Mouse (Mus musculus) kidney, embryonic 15.5 days (tissue): ENCODE data around the gene Dap. TPM values are rescaled to one million over a fixed set of nuclear protein-coding genes. Genes with fewer than 3 reads are reported as not detected.

Source experiments
- ATAC-seq: fragments of 200-750 bp; cut with Nextera tagmentation; replicated peaks from 2 replicates; pipeline ENCODE4 v1.8.0; 2017; ENCODE audit warnings: moderate TSS enrichment; ENCODE audit not compliant: low FRiP score
- H3K27ac ChIP-seq: fragments of 300-500 bp; sonication (generic); 2 replicates; pipeline ENCODE4 v1.5.1; 2015; ENCODE audit warnings: mild to moderate bottlenecking, inconsistent platforms
- H3K27me3 ChIP-seq: fragments of 300-500 bp; sonication (generic); 2 replicates; pipeline ENCODE4 v1.6.1; 2015; ENCODE audit warnings: inconsistent platforms
- H3K36me3 ChIP-seq: fragments of 300-500 bp; sonication (generic); 2 replicates; pipeline ENCODE4 v1.6.1; 2015; ENCODE audit warnings: inconsistent platforms
- H3K4me1 ChIP-seq: fragments of 300-500 bp; sonication (generic); 2 replicates; pipeline ENCODE4 v1.6.1; 2015; ENCODE audit warnings: inconsistent platforms
- H3K4me2 ChIP-seq: fragments of 300-500 bp; sonication (generic); 2 replicates; pipeline ENCODE4 v1.6.1; 2015; ENCODE audit warnings: moderate library complexity, mild to moderate bottlenecking, inconsistent platforms
- H3K4me3 ChIP-seq: fragments of 300-500 bp; sonication (generic); replicated peaks from 2 replicates; pipeline ENCODE4 v1.5.1; 2015; ENCODE audit warnings: mild to moderate bottlenecking, inconsistent platforms
- H3K9ac ChIP-seq: fragments of 300-500 bp; sonication (generic); 2 replicates; pipeline ENCODE4 v1.6.1; 2015; ENCODE audit warnings: mild to moderate bottlenecking, inconsistent platforms
- H3K9me3 ChIP-seq: fragments of 300-500 bp; sonication (generic); replicated peaks from 2 replicates; pipeline ENCODE4 v1.6.1; 2016; ENCODE audit warnings: inconsistent platforms
- whole genome bisulfite sequencing: fragments of 180-500 bp; shearing (Covaris S2); methylation state at CpG from one replicate; pipeline ENCODE4 v1.1.7; 2015; ENCODE audit warnings: mixed read lengths; 5-methylcytosine and 5-hydroxymethylcytosine counted together
- polyA plus RNA-seq: library from polyadenylated mRNA; unstranded; fragments of >200 nt; fragmentation: Nextera tagmentation; extraction: Ambion mirVana; gene quantifications from 2 replicates; pipeline ENCODE4 v1.2.1, GENCODE M21; 2015

The Dap gene
- polyA plus RNA-seq = 86.3 TPM in 2 replicates

DNA sequence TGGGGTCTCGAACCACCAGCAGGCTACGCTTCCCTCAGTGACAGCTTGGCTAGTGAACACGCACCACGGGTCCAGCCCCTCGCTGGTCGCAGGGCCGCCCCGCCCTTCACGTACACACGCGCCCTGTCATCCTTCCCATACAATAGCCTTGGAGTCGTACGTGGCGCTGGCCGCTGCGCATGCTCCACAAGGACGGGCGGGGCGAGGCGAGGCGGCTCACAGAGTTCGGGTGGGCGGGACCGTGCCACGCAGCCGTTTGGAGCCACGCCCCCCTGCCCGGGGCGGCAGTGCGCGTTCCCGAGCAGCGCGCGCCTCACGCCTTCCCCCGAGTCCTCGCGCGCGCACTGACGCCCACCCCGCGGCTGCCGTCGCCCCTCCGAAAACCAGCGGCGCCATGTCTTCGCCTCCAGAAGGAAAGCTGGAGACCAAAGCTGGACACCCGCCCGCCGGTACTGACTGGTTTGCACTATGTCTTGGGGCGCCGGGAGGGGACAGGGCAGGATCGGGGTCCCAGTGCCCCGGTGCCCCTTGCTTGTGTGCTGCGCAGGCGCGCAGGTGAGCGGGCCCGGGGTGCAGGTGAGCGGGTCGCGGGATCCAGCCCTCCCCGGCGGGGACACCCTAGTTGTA is at the start of gene Dap:
Dap (plus strand) TSS at position 180 of the 627 bp plus-strand sequence.
- no peaks in the 10 kb centered on the region for H3K36me3 ChIP-seq
- under 1% methylated on average over 64 of the region's 67 CpGs for WGBS
- H3K4me1 ChIP-seq = peaks cover 21% of the 10 kb centered on the region
- ATAC-seq = peak; percentile 99
- peak within 1 kb of the TSS; percentile 83 for H3K4me2 ChIP-seq
- peak within 1 kb of the TSS; percentile 83 for H3K9ac ChIP-seq
- peak within 1 kb of the TSS; percentile 91 for H3K27ac ChIP-seq
- H3K9me3 ChIP-seq = no peaks in the 10 kb centered on the region
- no peaks in the 10 kb centered on the region for H3K27me3 ChIP-seq
- H3K4me3 ChIP-seq = peak within 1 kb of the TSS; percentile 84

- H3K36me3 ChIP-seq = no peaks in the 10 kb centered on the region
- H3K9ac ChIP-seq = no peak overlapping the region
- no peak overlapping the region; the same call in 1 of the 2 replicates for H3K27ac ChIP-seq
- no peaks in the 10 kb centered on the region for H3K9me3 ChIP-seq
- H3K27me3 ChIP-seq = 0 out of 2 replicates have a peak, but pooled peaks cover 1% of the 10 kb centered on the region
- WGBS = 24% methylated on average over 8 of the region's 8 CpGs
- H3K4me3 ChIP-seq = no peak overlapping the region
- no peak for ATAC-seq
- no peaks in the 10 kb centered on the region for H3K4me1 ChIP-seq
- H3K4me2 ChIP-seq = peak overlapping the region; percentile 30; the same call in 1 of the 2 replicates
Observed at GRCm38 (mm10) chr15:31176566-31176965, 47.5 kb upstream of the Dap start.

GRCm38 (mm10) chr15:31184651-31185443 is 39.3 kb upstream of the Dap start:
- Histone ChIP-seq H3K36me3 (no peaks in the 10 kb centered on the region), H3K9me3 (no peaks in the 10 kb centered on the region), H3K27ac (no peak overlapping the region), H3K27me3 (no peaks in the 10 kb centered on the region), H3K4me3 (no peak overlapping the region), H3K9ac (no peak overlapping the region), H3K4me2 (no peak overlapping the region), H3K4me1 (0 out of 2 replicates have a peak, but pooled peaks cover 8% of the 10 kb centered on the region)
- WGBS = 36% methylated on average over 12 of the region's 12 CpGs
- no peak for ATAC-seq

DNA sequence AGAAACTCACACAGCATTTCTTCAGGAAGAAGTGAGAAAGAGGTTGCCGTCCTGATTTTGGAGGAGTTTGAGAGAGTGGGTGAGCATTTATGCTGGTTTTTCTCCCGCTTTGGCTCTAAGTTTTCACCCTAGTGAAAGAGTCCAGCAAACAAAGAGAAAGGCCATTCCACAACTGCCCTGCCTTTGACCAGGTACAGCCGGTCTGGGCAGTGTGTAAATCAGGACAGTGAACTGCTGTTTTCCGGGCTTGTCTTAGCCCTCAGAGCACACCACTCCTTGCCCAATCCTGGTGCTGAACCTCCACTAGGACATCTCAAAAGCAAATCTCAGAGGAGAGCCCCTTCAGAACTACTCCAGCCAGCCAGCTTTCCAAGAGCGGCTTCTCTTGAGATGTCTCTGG is 38.6 kb upstream of the Dap start:
- ATAC-seq = no peak
- no peak overlapping the region for H3K27ac ChIP-seq
- 75% methylated on average over 5 of the region's 5 CpGs for WGBS

DNA sequence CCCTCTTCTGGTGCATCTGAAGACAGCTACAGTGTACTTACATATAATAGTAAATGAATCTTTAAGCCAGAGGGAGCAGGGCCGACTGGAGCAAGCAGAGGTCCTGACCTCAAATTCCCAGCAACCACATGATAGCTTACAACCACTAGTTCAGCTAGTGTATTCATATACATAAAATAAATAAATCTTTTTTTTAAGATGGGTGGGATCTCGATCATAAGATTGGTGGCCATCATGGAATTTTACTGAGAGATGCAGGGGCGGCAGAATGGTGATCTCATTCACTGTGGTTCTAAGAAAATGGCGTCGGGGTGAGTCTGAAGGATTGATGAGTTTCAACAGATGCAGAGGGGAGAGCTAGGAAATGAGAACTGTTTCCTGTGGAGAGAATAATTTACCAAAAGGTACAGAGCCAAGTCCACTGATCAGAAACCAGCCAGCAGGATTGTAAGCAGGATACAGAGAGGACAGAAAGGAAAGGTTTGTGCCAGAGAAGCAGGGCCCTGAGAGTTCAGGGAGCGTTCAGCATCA is 37.7 kb upstream of the Dap start:
- H3K9ac ChIP-seq = no peak overlapping the region
- no peaks in the 10 kb centered on the region for H3K9me3 ChIP-seq
- 0 out of 2 replicates have a peak, but pooled peaks cover 8% of the 10 kb centered on the region for H3K4me1 ChIP-seq
- ATAC-seq = no peak
- H3K27ac ChIP-seq = no peak overlapping the region
- no peak overlapping the region for H3K4me3 ChIP-seq
- 58% methylated on average over 6 of the region's 6 CpGs for WGBS
- H3K36me3 ChIP-seq = no peaks in the 10 kb centered on the region
- H3K27me3 ChIP-seq = no peaks in the 10 kb centered on the region
- no peak overlapping the region for H3K4me2 ChIP-seq

More for the DNA sequence above, 38.6 kb upstream of the Dap start:
- no peaks in the 10 kb centered on the region for H3K9me3 ChIP-seq
- H3K4me3 ChIP-seq = no peak overlapping the region
- no peaks in the 10 kb centered on the region for H3K36me3 ChIP-seq
- 0 out of 2 replicates have a peak, but pooled peaks cover 8% of the 10 kb centered on the region for H3K4me1 ChIP-seq
- no peaks in the 10 kb centered on the region for H3K27me3 ChIP-seq
- H3K9ac ChIP-seq = no peak overlapping the region
- H3K4me2 ChIP-seq = no peak overlapping the region

GRCm38 (mm10) chr15:31192563-31192962 is 31.6 kb upstream of the Dap start:
- Histone ChIP-seq H3K4me3 (no peak overlapping the region), H3K9me3 (no peaks in the 10 kb centered on the region), H3K27me3 (no peaks in the 10 kb centered on the region), H3K9ac (no peak overlapping the region), H3K4me2 (no peak overlapping the region), H3K27ac (no peak overlapping the region), H3K36me3 (no peaks in the 10 kb centered on the region), H3K4me1 (no peaks in the 10 kb centered on the region)
- ATAC-seq = no peak
- 100% methylated on average over 1 of the region's 1 CpGs for WGBS

DNA sequence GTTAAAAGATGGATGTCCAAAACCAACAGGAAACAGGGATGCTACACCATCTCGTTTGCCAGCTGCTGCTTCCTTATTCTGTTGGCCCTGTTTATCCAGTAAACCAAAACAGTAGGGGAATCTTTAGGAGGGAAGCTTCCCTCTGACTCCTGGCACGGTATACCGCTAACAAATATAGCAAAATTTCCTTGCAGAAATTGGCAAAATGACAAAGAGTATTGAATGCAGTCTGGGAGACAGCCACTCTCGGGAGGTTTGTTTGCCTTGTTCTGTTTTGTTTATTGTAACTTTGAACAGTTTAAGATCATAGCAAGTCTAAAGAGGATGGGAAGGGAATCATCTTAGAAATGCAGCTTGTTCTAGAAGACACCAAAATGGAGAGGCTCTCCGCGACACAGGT is 28.3 kb upstream of the Dap start:
- no peak for ATAC-seq
- Histone ChIP-seq H3K4me3 (no peak overlapping the region), H3K9me3 (no peaks in the 10 kb centered on the region), H3K27me3 (no peaks in the 10 kb centered on the region), H3K36me3 (no peaks in the 10 kb centered on the region), H3K4me2 (no peak overlapping the region), H3K27ac (no peak overlapping the region), H3K9ac (no peak overlapping the region), H3K4me1 (no peaks in the 10 kb centered on the region)
- WGBS = 78% methylated on average over 6 of the region's 6 CpGs

GRCm38 (mm10) chr15:31207346-31208093 is 16.6 kb upstream of the Dap start:
- 0 out of 2 replicates have a peak, but pooled peaks have one; percentile 67 for ATAC-seq
- Histone ChIP-seq H3K36me3 (no peaks in the 10 kb centered on the region), H3K27ac (no peak overlapping the region), H3K9ac (no peak overlapping the region), H3K27me3 (no peaks in the 10 kb centered on the region), H3K4me1 (no peaks in the 10 kb centered on the region; the same call in 1 of the 2 replicates), H3K9me3 (no peaks in the 10 kb centered on the region), H3K4me2 (no peak overlapping the region), H3K4me3 (no peak overlapping the region)
- 63% methylated on average over 9 of the region's 9 CpGs for WGBS

DNA sequence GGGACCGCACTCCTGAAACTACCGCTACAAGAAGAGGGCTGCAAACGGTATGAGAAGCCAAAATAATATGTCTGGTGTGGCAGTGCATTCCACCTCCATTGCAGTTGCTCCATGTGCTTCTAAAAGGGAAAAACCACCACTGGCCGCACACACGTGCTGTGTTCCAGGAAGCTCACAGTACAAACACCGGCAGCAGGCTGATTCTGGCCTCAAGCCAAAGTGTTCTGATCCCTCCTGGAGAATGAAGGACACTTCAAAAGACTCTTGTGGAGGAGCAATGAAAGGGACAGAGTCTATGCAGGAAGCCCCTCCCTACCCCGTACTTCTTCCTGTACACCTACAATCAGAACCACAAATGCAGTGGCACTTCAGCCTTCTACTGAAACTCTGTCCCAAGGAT is 12.2 kb upstream of the Dap start:
- H3K4me2 ChIP-seq = no peak overlapping the region
- 63% methylated on average over 7 of the region's 7 CpGs for WGBS
- ATAC-seq = 0 out of 2 replicates have a peak, but pooled peaks have one; percentile 46
- H3K27ac ChIP-seq = no peak overlapping the region
- H3K4me1 ChIP-seq = no peaks in the 10 kb centered on the region; the same call in 1 of the 2 replicates
- no peak overlapping the region for H3K4me3 ChIP-seq
- no peaks in the 10 kb centered on the region for H3K27me3 ChIP-seq
- no peaks in the 10 kb centered on the region for H3K36me3 ChIP-seq
- H3K9ac ChIP-seq = no peak overlapping the region
- H3K9me3 ChIP-seq = no peaks in the 10 kb centered on the region

- Histone ChIP-seq H3K27me3 (no peaks in the 10 kb centered on the region), H3K4me3 (no peak overlapping the region), H3K4me2 (no peak overlapping the region), H3K36me3 (no peaks in the 10 kb centered on the region), H3K9me3 (no peaks in the 10 kb centered on the region), H3K27ac (no peak overlapping the region), H3K9ac (no peak overlapping the region), H3K4me1 (no peaks in the 10 kb centered on the region)
- WGBS = 87% methylated on average over 3 of the region's 3 CpGs
- no peak for ATAC-seq
Observed at GRCm38 (mm10) chr15:31213619-31214270, 10.4 kb upstream of the Dap start.

- H3K4me1 ChIP-seq = peaks cover 21% of the 10 kb centered on the region
- no peaks in the 10 kb centered on the region for H3K9me3 ChIP-seq
- ATAC-seq = no peak
- no peaks in the 10 kb centered on the region for H3K36me3 ChIP-seq
- no peaks in the 10 kb centered on the region for H3K27me3 ChIP-seq
- WGBS = 84% methylated on average over 6 of the region's 6 CpGs
- no peak overlapping the region for H3K4me2 ChIP-seq
- H3K4me3 ChIP-seq = no peak overlapping the region
- H3K27ac ChIP-seq = no peak overlapping the region
- no peak overlapping the region for H3K9ac ChIP-seq
Observed at GRCm38 (mm10) chr15:31222216-31222615, 1.9 kb upstream of the Dap start.
